In the genomic region with DNA sequence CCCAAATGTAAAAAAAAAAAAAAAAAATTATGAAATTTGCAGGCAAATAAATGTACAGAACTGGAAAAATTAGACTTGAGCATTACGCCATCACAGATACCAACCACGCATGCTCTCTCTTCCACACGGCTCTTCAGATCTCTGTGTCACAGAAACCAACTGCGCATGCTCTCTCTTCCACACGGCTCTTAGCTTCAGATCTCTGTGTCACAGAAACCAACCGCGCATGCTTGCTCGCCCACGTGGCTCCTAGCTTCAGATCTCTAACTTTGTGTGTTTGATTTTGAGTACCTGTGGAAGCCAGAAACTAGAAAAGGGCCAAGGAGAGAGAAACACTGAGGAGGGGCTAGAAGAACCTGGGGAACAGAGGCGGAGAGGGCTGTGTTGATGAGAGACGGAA, we compare ENCODE assay signal across 19 mouse cellular contexts.
"Had no signal": no experiment of that assay in that cellular context is flagged by ENCODE, and none has a peak within 500 bp of the region (broad histone marks: within the 10 kb centered on the region; RNA-seq: fewer than 3 reads in every experiment).

No protein-coding gene starts in this region.

- DNase-seq: lung, adult 18-20 months; lung, embryonic 14.5 days; lung, postnatal 10 days; lung, postnatal 4 days; midbrain, embryonic 14.5 days; retina, postnatal 1 day; right cerebral cortex, adult 18-20 months; right cerebral cortex, postnatal 25 days; right cerebral cortex, postnatal 4 days; spleen, adult 18-20 months; thymus, adult 2 months; thymus, postnatal 25 days; thymus, postnatal 4 days had no signal

- ATAC-seq: midbrain, embryonic 16.5 days had no signal

- H3K4me2 ChIP-seq: lung, embryonic 14.5 days; midbrain, embryonic 12.5 days; neural tube, embryonic 13.5 days; neural tube, embryonic 15.5 days had no signal

- H3K4me1 ChIP-seq: midbrain, embryonic 10.5 days; midbrain, embryonic 12.5 days; neural tube, embryonic 15.5 days had no signal

- H3K27ac ChIP-seq: midbrain, embryonic 10.5 days; midbrain, embryonic 12.5 days; neural tube, embryonic 13.5 days; neural tube, embryonic 15.5 days had no signal

- H3K9ac ChIP-seq: lung, embryonic 14.5 days; midbrain, embryonic 12.5 days; neural tube, embryonic 13.5 days; neural tube, embryonic 15.5 days had no signal

- H3K4me3 ChIP-seq: midbrain, embryonic 10.5 days; midbrain, embryonic 12.5 days; myocyte; neural tube, embryonic 13.5 days; neural tube, embryonic 15.5 days had no signal

- H3K9me3 ChIP-seq: midbrain, embryonic 12.5 days; neural tube, embryonic 15.5 days had no signal

- H3K27me3 ChIP-seq: midbrain, embryonic 12.5 days; neural tube, embryonic 13.5 days; neural tube, embryonic 15.5 days had no signal
